Mouse (Mus musculus): ENCODE measurements at regions not wholly inside any gene's neighbourhood (a gene's known extent, or its start where the extent isn't known, plus 50 kb on each side); places are given as distances from the start of the nearest gene placed in this dataset.

DNA sequence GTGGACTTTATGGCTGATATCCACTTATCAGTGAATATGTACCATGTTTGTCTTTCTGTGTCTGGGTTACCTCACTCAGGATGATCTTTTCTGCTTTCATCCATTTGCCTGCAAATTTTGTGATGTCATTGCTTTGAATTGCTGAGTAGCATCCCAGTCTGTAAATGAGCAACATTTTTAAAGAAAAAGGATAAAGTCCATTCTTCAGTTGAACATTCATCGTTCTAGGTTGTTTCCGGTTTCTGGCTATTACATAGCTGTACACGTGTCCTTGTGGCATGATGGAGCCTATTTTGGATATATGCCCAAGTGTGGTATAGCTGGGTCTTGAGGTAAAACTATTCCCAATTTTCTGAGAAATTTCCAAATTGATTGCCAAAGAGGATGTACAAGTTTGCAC is 107.9 kb upstream of the Ccdc122 start:
- TF ChIP-seq EP300 (optimal IDR thresholded peaks at IDR 0.05) (no peak), CTCF (IDR thresholded peaks at IDR 0.05; ENCODE audit: low read depth) (no peak)

All from stomach, postnatal 0 days (tissue).